Mouse (Mus musculus) kidney, embryonic 16.5 days (tissue): Measurements from ENCODE around the gene 1700025G04Rik. TPM values are rescaled to one million over a fixed set of nuclear protein-coding genes. Genes with fewer than 3 reads are reported as not detected.
"Not testable (repeated sequence)": the region's sequence is repeated elsewhere in the genome, so short reads cannot be mapped to it uniquely, and the experiment has no call there.

Source experiments
- ATAC-seq: fragments of 200-750 bp; cut with Nextera tagmentation; 2 replicates; pipeline ENCODE4 v1.8.0; 2017; ENCODE audit warnings: moderate TSS enrichment; ENCODE audit not compliant: low FRiP score, low TSS enrichment
- H3K27ac ChIP-seq: fragments of 300-500 bp; sonication (generic); 2 replicates; pipeline ENCODE4 v1.5.1; 2014; ENCODE audit warnings: low read length
- H3K27me3 ChIP-seq: fragments of 300-500 bp; sonication (generic); 2 replicates; pipeline ENCODE4 v1.6.1; 2014; ENCODE audit warnings: low read length, control low read depth, mixed read lengths; ENCODE audit not compliant: insufficient read depth
- H3K36me3 ChIP-seq: fragments of 300-500 bp; sonication (generic); 2 replicates; pipeline ENCODE4 v1.6.1; 2014; ENCODE audit warnings: low read length, control low read depth, mixed read lengths; ENCODE audit not compliant: insufficient read depth
- H3K4me1 ChIP-seq: fragments of 300-500 bp; sonication (generic); 2 replicates; pipeline ENCODE4 v1.6.1; 2014; ENCODE audit warnings: low read length, control low read depth, mixed read lengths; ENCODE audit not compliant: insufficient read depth
- H3K4me2 ChIP-seq: fragments of 300-500 bp; sonication (generic); replicated peaks from 2 replicates; pipeline ENCODE4 v1.6.1; 2014; ENCODE audit warnings: low read depth, low read length
- H3K4me3 ChIP-seq: fragments of 300-500 bp; sonication (generic); 2 replicates; pipeline ENCODE4 v1.5.1; 2014; ENCODE audit warnings: mild to moderate bottlenecking, low read length
- H3K9ac ChIP-seq: fragments of 300-500 bp; sonication (generic); replicated peaks from 2 replicates; pipeline ENCODE4 v1.6.1; 2014; ENCODE audit warnings: low read length
- H3K9me3 ChIP-seq: fragments of 300-500 bp; sonication (generic); 2 replicates; pipeline ENCODE4 v1.6.1; 2016; ENCODE audit warnings: low read length, control low read depth
- WGBS: fragments of 180-500 bp; shearing (Covaris S2); extraction: QIAGEN DNeasy Blood & Tissue Kit; methylation state at CpG from one replicate; pipeline ENCODE4 v1.1.7; 2014; 5-methylcytosine and 5-hydroxymethylcytosine counted together
- polyA plus RNA-seq: library from polyadenylated mRNA; unstranded; fragments of >200 nt; fragmentation: Nextera tagmentation; extraction: Ambion mirVana; gene quantifications from 2 replicates; pipeline ENCODE4 v1.2.1, GENCODE M21; 2015

The 1700025G04Rik gene
- polyA plus RNA-seq, 1 experiment from 2014 or later: 15.4 TPM

- H3K27ac ChIP-seq: no peak overlapping the region
- no peak overlapping the region for H3K9ac ChIP-seq
- no peaks in the 10 kb centered on the region for H3K27me3 ChIP-seq
- no peaks in the 10 kb centered on the region for H3K4me1 ChIP-seq
- peaks cover 30% of the 10 kb centered on the region for H3K36me3 ChIP-seq
- WGBS: 85% methylated on average over 16 of the region's 16 CpGs
- H3K4me3 ChIP-seq: no peak overlapping the region
- H3K4me2 ChIP-seq: no peak overlapping the region
- no peaks in the 10 kb centered on the region for H3K9me3 ChIP-seq
- no peak for ATAC-seq
Observed at GRCm38 (mm10) chr1:151811456-151811855, 278.5 kb downstream of the 1700025G04Rik start.

GRCm38 (mm10) chr1:151810628-151811421, 279.1 kb downstream of the 1700025G04Rik start:
- Histone ChIP-seq H3K9ac (no peak overlapping the region), H3K27me3 (no peaks in the 10 kb centered on the region), H3K4me1 (no peaks in the 10 kb centered on the region), H3K4me2 (no peak overlapping the region), H3K4me3 (no peak overlapping the region), H3K27ac (no peak overlapping the region), H3K9me3 (no peaks in the 10 kb centered on the region), H3K36me3 (peaks cover 31% of the 10 kb centered on the region)
- WGBS: 74% methylated on average over 7 of the region's 7 CpGs
- no peak for ATAC-seq

- no peak overlapping the region for H3K4me3 ChIP-seq
- no peaks in the 10 kb centered on the region for H3K27me3 ChIP-seq
- H3K4me1 ChIP-seq: no peaks in the 10 kb centered on the region
- H3K36me3 ChIP-seq: peaks cover 36% of the 10 kb centered on the region
- no peak overlapping the region for H3K27ac ChIP-seq
- H3K9me3 ChIP-seq: no peaks in the 10 kb centered on the region
- H3K4me2 ChIP-seq: no peak overlapping the region
- WGBS: 74% methylated on average over 5 of the region's 5 CpGs
- no peak overlapping the region for H3K9ac ChIP-seq
- ATAC-seq: no peak
Observed at GRCm38 (mm10) chr1:151807286-151807685, 282.6 kb downstream of the 1700025G04Rik start.

- 71% methylated on average over 3 of the region's 3 CpGs for WGBS
- not testable (repeated sequence) for H3K27me3 ChIP-seq, H3K4me2 ChIP-seq, H3K9me3 ChIP-seq, ATAC-seq, H3K4me1 ChIP-seq, H3K9ac ChIP-seq, H3K27ac ChIP-seq, H3K4me3 ChIP-seq
- H3K36me3 ChIP-seq: peaks cover 37% of the 10 kb centered on the region
Observed at GRCm38 (mm10) chr1:151802795-151803194, 287.1 kb downstream of the 1700025G04Rik start.
